Mouse (Mus musculus) urinary bladder, adult 2 months (tissue): ENCODE results near the gene Chit1. TPM values are rescaled to one million over a fixed set of nuclear protein-coding genes. Genes with fewer than 3 reads are reported as not detected.

Experiments used
- DNase-seq: peaks from one replicate; pipeline ENCODE4 v3.0.0; 2022; ENCODE audit warnings: low spot score
- polyA plus RNA-seq: library from polyadenylated mRNA; depleted of rRNA; stranded (reverse); fragments of >200 nt; gene quantifications from 2 replicates; pipeline ENCODE4 v1.2.3, GENCODE M21; 2012

The Chit1 gene
- polyA plus RNA-seq, 1 experiment, result not detected

DNA sequence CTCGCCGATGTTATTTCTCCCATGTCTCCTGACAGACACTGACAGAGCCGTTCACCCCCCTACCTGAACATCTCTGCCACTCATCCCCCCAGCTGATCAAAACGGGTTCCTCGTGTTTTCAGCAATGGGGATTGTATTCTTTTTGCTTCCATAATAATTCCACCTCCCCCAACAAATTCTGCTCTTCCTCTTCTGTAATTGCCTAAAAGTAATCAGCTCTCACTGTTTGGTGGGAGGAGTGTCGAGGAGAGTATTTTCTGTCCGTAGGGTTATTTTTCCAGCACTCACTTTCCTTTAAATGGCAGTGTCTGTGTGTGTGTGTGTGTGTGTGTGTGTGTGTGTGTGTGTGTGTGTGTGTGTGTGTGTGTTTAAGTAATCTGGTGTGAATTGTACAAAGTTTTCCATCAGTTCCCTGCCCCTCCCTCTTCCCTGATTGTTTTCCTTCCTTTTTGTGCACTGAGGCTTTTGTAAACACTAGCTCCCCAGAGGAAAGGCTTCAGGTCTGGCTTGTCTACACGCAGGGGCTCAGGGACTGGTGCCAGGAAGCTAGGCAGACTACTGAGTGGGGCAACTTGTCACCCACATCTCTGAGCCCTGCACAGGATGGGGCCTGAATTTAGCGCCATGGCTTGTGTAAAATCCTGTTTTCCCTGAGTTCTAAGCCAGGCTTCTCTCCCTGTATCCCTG is 31.4 kb upstream of the Chit1 start:
- DNase-seq, result no peak

DNA sequence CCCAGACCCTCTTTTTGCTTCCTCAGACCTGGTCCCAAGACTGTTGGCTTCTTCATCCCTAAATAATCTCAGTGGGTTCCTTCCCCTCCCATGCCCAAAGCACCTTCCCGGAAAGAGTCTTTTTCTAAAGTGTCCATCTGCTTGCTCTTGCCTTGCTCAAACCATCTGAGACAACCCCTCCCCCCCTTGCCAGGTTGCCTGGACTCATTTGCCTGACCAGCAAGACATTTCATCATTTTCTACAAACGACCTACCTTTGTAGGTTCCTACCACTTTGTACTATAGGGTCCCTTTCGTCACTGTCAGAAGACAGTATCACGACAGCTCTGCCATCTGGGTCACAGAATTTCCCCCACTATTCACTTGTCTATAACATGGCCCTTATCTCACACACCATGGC is 30.6 kb upstream of the Chit1 start:
- no peak for DNase-seq

DNA sequence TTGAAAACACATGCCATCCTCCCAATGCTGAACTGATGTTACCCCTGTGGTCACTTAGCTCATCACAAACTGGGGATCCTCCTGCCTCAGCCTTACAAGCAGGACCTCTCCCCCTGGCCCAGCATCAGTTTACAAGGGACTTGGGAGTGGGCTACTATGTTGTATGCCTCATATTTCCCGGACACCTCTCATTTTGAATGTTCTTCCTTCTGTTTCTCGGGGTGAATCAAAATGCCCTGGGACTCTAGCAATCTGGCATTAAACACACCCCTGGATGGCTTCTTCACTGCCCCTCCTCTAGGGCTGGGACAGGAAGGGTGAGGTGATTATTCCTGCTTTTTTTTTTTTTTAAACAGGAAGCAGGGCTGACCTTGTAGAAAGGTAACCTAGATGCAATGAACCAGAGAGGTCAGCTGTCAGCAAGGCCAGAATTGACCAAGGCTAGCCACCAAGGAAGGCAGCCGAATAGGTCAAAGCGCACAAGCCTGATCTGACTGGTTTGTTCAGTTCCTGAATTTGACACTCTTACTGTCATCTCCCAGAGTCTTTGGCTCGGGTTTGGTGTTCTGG is 30.1 kb upstream of the Chit1 start:
- no peak for DNase-seq

DNA sequence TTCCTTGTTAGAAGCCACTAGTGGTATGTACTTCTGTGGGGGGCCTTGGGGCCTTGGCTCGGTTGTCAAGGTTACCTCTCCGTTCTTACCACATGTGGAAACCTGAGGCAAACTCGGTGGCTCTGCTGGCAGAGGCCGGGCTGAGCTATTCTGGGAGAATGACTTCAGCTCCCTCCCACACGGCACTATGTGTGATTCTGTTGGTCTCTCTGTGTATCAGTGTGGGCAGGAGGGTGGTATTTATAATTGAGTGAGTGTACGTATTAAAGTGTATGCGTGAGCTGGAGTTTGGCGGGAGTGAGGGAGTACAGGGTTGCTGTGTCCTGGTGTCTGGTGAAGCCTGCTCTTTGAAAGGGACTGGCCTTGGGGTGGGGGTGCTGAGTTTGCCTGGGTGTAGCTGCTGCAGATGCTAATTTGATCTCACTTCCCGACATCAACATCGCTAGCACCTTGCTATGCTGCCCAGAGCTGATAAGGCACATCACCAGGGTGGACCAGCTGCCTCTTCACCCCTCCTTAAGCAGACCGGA is 28.0 kb upstream of the Chit1 start:
- no peak for DNase-seq

DNA sequence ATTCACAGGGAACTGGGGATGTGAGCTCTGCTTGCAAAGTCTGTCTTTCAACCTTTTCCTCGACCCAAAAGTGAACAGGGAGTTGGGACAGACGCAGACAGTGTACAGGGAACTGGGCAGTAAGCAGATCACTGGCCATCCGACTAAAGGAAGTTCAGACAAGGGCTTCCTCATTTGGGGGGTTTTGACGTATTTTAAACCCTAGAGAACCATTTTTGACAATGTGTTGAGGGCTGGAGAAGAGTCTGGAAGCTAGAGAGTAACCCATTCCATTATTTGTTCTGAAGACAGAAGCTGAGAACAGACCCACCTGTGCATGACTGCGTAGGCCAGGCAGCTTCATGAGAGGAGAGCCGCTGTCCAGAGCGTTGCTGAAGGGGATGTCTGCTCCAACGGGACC is 27.4 kb upstream of the Chit1 start:
- no peak for DNase-seq

DNA sequence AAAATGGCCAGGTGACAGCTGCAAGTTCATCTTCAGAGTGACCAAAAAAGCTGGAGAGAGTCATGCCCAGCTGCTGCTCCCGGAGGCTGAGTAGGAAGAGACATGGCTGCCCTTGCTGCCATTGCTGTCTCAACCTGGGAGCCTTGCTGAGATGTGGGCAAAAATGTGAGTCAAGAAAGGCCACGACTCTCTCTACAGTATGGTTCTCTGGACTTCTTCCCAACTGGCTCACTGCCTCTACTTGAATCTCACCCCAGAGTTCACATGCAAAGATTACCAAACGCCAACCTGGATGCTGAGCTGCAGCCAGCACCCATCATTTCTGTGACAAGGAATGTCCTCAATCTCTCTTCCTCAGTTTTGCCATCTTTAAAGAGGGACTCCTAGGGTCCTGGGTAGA is 26.9 kb upstream of the Chit1 start:
- no peak for DNase-seq

DNA sequence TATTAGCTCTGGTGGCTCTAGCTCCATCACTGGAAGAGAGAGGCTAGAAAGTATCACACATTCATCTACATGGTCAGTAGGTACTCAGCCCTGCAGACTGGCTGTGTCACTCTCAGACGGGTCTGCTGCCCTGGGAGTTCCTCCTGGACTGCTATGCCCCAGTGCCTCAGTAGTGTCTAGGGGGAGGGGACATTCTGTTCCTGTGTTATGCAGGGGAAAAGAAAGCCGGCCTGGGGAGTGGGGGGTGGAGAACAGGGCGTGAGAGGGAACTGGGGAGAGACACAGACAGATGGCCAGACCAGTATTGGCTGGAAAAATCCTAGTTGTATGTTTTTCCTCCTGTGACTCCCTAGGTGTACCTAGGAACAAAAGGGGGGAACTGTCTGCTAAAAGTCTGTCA is 25.0 kb upstream of the Chit1 start:
- no peak for DNase-seq

DNA sequence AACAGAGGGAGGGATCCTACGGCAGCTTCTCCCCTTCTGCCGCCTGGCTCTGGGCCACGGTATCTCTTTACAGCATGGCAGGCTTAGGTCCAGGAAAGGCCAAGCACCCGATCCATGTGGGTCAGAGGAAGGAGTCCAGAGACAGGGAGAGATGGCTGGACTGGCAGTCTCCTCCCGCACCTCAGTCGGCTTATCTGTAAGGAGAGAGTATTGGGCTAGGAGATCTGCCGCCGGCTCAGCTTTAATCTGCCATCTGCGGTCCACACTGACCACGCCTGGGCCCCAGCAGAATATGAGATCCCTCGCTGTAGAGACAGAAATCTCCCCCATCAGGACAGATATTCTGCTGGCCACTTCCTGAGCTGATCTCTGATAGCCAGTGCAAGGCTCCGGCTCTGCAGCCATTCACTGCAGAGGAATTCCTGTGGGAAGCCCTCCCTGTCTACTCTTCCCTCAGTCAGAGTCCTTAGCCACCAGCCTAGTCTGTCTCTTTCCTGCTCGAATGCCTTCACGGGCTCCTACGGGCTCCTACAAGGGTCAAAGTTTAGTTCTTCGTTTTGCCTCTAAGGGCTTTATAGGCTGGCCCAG is 24.1 kb upstream of the Chit1 start:
- DNase-seq, result no peak

DNA sequence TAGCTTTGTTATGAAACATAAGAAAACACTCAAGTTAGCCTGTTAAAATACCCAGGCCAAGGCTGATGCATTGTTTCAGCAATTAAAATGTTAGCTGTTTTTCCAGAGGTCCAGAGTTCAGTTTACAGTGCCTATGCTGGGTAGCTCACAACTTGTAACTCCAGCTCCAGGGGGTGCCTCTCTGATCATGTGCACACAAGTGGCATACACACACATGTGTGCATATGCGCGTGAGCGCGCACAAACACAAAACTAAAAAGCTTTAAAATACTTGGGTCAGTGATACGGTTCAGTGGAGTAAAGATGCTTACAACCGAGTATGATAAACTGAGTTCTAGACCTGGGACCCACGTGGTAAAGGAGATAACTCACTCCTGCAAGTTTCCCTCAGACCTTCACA is 22.0 kb upstream of the Chit1 start:
- no peak for DNase-seq

DNA sequence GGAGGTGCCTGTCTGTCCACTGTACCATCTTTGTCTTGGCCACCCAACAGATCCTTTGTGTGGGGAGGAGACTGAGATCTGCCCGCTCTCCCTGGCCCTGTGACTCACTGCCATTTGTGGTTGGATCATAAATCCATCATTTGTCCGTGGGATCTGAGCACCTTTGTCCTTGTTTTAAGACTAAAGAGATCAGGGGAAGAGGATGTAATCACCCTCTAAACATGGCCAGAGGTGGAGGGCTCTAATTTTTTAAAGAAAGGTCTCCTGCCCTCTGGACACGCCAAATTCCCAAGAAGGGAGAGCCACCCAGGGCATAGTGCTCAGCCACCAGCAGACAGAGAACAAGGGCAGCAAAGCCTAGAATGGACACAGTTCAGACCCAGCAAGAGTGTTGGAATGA is 19.2 kb upstream of the Chit1 start:
- no peak for DNase-seq

DNA sequence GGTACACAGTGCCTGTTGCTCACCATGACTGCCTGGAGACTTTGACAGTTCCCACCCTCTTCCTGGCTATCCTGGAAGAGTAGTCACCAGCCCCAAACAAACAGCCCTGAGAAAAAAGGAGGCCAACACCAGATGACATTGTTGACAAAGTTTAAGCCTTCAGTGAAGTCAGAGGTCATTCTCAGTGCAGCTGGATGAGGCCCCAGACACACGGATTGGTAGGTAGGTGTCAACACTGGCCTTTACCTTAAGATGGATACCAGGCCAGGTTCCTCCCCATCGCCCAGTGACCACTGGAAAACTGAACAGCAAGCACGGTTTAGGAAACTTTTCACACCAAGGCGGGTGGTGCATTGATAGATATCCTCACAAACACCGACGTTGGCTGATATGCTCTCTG is 18.7 kb upstream of the Chit1 start:
- no peak for DNase-seq

DNA sequence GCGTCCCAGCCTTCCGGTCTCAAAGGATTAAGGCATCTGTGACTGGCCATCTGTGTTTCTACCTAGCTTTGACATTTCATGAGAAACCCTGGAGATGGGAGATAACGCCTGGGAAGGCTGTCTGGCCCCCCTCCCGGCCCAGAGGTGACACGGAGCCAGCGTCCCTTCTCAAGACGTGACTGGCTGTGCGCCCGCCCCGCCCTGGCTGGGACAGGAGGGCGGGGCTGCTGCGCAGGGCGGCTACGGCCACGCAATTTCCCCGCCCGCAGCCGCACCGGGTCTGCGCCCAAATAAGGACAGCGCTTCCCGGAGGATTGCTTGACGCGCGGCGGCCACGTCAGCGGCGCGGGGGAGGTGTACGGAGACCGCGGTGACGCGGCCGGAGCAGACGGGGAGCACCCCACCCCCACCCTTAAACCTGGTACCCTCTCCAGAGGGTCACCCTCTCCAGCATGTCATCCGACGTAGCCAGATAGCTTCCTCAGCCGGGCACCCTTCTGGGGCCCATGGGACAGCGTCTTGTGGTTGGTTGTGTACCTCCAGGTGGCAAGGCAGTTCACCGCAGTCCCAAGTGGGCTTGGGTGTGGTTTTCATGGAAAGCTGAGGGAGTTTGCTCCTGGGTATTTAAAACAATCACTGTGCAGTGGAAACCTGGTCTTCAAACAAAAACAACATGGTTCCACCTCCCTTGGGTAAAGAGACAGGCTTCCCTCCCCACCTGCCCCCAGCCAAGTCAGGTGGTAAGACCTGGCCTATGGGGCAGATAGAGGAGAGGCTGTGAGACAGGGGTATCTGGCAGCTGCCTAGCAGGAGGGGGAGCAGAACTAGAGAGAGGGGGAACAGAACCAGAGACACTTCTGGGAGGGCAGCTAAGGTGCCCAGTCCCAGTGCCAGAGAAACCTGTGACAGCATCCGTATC is 17.9 kb upstream of the Chit1 start:
- DNase-seq, result peak; percentile 92

DNA sequence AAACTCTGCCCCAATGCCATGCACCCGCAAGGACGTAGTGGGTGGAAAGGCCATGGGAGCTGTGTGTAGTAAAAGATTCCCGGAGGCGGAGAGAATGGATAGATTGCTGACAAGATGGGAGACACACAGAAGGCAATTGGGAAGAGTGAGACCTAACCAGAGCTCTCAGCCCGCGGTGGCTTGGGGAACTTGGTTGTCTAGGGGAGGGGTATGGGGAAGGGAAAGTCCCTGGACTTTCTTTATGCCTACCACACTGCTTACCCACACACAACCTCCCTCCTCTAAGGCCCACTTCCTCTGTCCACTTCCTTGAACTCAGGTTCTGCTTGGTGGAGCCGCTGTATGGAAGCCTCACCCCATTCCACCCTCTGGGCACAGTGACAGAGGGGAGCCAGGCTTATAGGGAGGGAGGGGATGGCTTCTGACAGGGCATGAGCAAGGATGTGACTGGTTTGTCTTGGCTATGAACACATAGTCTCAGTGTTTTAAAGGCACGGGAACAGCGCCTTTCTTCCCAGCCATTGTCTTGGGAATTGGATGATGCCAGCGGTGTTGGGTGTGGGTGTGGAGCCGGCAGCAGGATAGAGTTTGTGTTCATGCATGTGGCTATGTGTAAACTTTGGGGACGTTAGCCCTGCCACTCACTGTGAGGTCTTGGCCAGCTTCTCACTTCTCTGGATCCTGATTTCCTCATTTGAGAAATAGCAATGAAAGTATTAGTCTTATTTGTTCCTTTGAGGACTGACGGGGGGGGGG is 17.1 kb upstream of the Chit1 start:
- DNase-seq, result no peak

DNA sequence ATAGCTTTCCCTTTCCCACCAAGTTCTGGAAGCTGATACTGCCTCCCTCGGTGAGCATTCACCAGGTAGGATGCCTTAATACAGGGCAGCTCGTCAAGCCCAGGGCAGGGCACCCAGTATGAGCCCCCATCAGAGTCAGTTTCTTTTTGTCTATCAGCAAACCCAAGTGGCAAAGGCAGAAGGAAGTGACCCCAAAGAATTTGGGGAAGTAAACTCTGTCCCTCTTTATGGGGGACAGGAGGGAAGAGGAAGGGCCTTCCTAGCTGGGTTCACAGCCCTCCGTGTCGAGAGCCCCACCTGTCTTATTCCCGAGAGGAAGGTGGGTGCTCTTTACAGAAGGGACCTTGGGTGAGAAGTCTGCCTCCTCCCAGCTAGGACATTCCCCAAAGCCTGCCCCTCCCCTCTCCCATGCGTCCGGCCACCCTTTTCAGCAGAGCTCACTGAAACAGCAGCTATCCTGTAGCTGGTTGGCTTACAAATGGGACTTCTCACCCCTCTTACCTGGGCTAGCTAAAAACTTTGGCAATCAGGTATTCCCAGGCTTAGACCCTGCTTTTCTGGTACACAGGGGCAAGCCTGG is 15.9 kb upstream of the Chit1 start:
- DNase-seq, result no peak

DNA sequence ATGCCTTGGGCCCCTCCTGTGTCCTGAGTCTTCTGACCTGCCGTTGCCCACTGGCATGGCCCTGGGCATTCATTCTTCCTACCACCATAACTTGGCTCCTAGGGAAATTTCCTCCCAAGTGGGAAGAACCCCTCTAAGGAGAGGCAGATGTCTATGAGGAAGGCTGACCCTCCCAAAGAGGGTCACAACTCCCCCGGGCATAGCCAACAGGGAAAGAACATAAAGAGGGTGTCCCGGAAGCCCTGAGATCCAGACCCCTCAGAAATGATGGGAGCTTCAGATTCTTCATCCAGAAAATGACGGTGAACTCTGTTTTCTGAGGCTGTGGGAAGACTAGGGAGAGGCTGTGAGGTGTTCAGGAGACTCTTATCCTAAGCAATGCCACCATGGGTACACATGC is 15.3 kb upstream of the Chit1 start:
- no peak for DNase-seq

DNA sequence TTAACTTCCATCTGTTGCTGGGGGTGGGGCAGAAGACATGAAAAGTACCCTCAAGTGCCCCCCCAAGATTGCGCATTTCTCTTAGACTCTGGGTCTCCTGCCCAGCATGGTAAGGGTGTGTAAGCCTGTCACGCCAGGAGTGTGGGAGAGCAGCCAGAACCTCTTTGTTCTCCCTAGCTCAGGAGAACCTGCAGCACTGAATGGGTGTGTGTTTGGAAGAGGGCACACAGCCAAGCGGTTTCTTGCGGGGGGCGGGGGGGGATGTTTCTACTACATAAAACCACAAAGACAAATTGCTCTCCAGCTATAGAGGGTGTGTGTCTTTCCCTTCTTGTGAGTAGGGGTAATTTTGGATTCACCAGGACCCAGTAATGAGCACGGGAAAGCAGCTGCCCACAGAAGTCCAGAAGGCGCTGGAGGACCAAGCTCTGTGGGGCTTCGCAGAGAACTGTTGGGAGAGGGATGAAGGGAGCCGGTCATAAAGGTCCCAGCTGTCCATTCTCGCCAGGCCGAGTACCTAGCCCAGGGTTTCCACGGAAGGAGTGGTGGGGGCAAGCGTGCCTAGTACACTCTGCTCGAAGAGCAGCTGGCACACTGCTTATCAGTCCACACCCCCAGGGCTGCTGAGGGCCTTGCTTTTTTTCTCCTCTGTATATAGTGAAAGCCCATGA is 14.6 kb upstream of the Chit1 start:
- no peak for DNase-seq

DNA sequence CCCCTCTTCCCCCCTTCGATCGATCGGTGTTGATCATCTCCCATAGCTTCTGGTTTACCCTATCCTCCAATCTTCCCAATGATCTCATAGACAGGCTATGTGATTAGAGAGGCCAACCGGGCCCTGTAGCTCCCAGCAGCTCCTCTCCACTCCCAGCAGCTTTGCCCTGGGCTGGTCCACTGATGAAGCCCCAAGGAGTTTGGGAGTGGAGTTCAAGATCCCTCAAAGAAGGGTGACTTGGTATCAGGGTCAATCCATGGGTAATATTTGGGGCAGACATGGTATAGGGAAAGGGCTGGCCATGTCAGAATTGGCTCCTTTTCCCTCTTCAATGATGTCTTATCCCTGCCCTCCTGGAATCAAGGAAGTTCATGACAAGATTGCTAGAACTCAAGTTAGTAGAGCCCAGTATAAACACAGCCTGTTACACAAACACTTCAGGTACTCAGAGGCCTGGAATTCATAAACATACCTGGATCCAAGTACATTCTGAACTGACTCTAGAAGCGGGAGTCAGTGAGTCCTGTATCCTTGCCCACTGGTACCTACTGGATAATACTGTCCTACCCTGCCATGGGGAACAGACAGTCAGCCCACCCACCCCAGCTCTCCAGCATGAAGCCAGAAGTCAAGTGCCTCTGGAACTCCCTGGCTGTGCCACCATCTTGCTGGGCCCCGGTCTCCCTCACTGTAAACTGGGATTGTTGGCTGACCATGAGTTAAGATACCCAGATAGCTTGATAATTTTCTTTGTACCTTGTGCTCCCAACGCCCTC is 13.8 kb upstream of the Chit1 start:
- DNase-seq, result no peak

DNA sequence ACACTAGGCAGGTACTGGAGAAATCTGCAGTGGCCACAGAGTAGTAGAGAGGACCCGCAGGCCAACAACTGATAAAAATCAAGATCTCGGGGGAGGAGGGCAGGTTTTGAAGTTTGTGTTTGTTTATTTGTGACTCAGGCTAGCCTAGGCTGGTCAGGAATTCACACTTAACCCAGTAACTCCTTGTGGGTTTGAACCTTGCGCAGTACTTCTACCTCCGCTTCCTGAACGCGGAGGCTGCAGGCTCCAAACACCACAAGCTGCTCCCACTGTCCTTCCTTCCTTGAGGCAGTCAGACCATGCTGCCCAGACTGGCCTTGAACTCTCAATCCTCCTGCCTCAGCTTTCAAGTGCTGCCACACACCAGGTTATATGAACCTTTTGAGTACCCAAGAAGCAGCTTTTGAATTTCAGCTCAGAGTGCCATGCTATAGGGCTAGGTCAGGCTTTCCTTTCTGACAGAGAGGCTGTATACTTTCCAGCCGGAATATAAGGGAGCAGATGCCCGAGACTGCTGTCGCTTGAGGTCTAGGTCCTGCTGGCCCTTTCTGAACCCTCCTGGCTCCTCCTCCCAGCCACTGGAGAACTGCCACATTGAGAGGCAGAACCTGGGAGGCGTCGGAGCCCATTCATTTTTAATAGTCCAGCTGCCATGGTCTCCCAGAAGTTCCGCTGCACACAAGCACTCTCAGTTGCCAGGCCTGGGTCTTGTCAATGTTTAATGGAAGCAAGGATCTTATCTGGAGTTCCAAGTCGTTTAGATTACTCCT is 12.9 kb upstream of the Chit1 start:
- DNase-seq, result no peak
